Mouse (Mus musculus): ENCODE results near the gene Tctex1d4.

GRCm38 (mm10) chr4:117113237-117113636 lies 13.4 kb upstream of the Tctex1d4 start:
- TF ChIP-seq CTCF (IDR thresholded peaks at IDR 0.05; ENCODE audit: low read depth, low read length) (no peak), GATA2 (IDR thresholded peaks at IDR 0.05; ENCODE audit: borderline replicate concordance, low read depth, low read length) (no peak), POLR2AphosphoS5 (IDR thresholded peaks at IDR 0.05; ENCODE audit: insufficient replicate concordance, low read depth, low read length) (no peak)
